Mouse (Mus musculus) ES-E14 (cell line): Measurements from ENCODE around the gene Nsg1.

Experiments
- CHD2 ChIP-seq: IDR thresholded peaks from 2 replicates; pipeline ENCODE4 v1.6.1; 2014; ENCODE audit warnings: mild to moderate bottlenecking, low read depth, low read length, inconsistent platforms
- HCFC1 ChIP-seq: IDR thresholded peaks from 2 replicates; pipeline ENCODE4 v1.6.1; 2012; ENCODE audit warnings: low read length, inconsistent platforms, borderline replicate concordance; ENCODE audit not compliant: insufficient read depth
- ZC3H11A ChIP-seq: IDR thresholded peaks from 2 replicates; pipeline ENCODE4 v1.6.1; 2012; ENCODE audit warnings: low read depth, mild to moderate bottlenecking, inconsistent platforms, low read length, borderline replicate concordance
- ZNF384 ChIP-seq: IDR thresholded peaks from 2 replicates; pipeline ENCODE4 v1.6.1; 2012; ENCODE audit warnings: low read depth, low read length, inconsistent platforms

GRCm38 (mm10) chr5:38114526-38114925 is 45.2 kb downstream of the Nsg1 start:
- TF ChIP-seq ZC3H11A (no peak), HCFC1 (no peak), ZNF384 (no peak), CHD2 (no peak)
